Mouse (Mus musculus) layer of hippocampus, postnatal 25 days (tissue): ENCODE results near the gene Rasa1. TPM values are rescaled to one million over a fixed set of nuclear protein-coding genes. Genes with fewer than 3 reads are reported as not detected.
A peak's percentile ranks its signal among the peaks of the same experiment; 100 is the strongest.

Experiments
- DNase-seq, 2 experiments: peaks; one replicate each; pipeline ENCODE4 v3.0.0; 2022; ENCODE audit warnings: mixed read lengths in 2 of 2, low spot score in 1 of 2; ENCODE audit errors: extremely low spot score in 1 of 2
- total RNA-seq, 2 experiments: library from RNA; stranded (reverse); gene quantifications; 2 replicates each; pipeline ENCODE4 v1.2.3; 2021

Rasa1 gene
- total RNA-seq = 10 to 100 TPM; 60.2 to 79.1 TPM

DNA sequence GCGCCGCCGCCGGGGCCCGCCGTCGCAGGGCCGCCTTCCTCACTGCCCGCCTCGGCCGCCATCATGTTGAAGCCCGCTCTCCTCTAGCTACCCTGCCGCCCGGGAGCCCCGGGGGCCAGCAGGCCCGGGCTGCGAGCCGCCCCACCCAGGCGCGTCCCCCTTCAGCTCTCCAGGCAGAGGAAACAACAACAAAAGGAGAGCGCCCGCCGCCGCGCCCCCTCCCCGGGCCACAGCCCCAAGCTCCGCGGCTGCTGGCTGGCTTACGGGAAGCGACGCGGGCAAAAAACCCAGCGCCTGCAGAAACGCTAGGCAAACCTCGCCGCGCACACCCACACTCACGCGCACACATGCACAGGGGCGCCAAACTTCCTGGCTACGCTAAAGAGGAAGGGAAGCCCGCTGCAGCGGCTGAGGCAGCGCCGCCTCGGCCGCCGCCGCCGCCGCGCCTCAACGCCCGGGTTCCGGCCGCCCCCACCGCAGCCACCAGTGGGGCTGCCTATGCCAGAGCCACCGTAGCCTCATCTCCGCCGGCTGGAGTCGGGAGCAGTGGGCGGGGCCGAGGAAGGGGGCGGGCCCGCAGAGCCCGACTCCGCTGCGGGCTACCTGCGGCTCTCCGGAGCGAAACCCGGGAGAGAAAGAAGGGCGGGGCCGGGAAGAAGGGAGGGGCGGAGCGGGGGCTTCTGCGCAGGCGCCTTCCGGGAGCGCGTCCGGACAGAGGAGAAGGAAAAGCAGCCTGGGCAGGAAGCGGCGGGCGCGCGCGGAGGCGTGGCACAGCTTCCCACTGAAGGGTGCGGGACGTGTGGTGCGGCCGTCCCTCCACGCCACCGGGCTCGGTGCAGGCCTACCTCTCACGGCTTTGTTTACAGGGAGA, at the start of gene Rasa1:
Gene Rasa1 (minus strand): TSS at position 288 of the 871 bp plus-strand sequence.
- DNase-seq = peak; percentile 85 to 89

DNA sequence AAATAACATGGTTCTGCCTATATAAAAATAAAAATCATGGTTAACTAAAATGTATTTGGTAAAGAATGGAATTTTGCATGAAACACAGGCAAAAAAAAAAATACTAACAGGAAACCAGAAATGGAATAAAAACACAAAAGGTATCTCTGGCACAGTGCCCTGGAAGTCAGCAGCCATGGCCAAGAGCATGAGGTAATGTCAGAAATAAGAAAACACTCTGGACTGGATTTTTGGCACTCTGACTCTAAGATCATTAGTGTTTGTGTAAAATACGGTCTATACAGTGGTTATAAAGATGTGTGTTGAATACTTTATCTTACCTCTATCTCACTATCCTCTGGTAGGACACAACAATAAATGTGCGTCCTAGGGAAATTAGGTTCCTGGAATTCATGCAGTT, 22.6 kb upstream of the Rasa1 start:
- no peak for DNase-seq

DNA sequence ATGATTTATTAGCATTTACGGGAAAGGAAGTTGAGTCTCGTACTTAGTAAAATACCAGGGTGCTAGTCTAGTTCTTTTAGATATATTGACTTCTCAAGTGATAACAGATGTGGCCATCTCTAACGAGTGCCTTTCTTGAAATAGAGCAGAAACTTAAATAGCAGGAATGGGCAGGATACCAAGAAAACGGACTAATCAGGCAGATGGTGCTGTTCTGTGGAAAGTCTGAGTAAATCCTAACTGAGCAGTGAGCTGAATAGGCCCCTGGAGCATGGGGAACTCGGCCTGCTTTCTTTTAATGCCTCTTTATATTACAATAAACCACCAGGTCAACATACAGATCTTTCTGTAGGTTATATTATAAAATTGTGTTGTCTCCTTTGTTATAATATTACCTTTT, 22.0 kb upstream of the Rasa1 start:
- no peak for DNase-seq

DNA sequence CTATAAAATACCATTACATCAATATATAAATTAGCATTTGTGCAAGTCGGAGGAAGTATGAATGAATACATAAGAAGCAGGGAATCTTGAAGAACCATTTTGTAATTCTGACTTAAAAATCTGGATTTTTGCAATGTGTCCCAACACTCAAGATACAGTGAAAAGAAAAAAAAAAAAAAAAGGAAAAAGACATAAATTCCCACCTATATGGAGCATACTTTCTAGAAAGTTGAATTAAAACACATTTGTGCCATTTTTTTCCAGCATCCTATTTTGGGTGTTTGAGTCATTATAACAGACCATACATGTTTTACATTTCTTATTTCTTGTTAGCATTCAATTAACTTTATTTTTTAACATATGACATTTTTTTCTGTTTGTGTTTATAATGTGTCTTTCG, 21.6 kb upstream of the Rasa1 start:
- DNase-seq = no peak

DNA sequence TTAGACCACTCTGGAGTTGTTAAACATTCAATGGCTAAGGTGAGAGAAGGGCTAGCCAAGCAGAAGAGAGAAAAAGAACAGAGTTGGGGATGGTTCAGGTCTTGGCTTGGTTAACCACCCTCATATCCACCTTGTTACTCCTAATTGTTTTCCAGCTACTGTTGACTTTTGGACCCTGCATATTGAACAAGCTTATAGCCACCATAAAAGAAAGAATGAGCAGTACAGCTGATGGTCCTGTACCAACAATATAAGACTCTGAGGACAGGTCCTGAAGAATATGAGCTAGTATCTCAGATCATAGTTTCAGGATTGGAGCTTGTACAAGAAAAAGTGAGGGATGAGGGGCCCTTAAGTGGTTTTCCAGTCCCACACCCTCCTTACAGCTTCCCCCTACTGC, 17.1 kb upstream of the Rasa1 start:
- DNase-seq = no peak

DNA sequence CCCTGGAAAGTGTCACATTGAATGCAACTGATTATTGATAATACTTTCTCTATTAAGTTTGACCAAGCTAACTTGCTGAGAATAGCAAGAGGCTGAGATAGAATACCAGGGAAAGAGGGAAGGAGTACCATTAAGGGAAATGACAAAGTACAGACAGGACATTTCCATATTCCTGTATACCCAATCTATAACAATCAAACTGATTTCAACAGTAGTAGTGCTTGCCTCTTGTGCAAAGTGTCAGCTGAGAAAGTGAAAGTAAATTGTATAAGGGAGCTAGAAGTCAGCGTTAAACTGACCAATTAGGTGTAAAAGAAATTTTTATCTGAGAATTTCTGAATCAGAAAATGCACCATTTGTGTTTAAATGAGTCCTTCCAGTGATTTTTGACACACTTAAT, 1.7 kb upstream of the Rasa1 start:
- DNase-seq = no peak

DNA sequence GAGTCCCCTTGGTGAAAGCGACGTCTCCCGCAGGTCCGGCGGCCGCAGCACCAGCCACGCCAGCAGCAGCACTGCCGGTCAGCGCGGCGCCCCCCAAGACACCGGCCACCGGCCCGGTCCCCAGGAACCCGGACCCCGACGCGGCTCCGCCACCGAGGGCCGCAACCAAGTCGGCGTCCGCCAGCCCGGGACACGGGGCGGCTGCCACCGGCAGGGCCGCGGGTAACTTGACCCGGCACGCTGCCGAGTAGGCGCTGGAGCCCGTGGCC, 422 bp downstream of the Rasa1 start:
- no peak for DNase-seq

DNA sequence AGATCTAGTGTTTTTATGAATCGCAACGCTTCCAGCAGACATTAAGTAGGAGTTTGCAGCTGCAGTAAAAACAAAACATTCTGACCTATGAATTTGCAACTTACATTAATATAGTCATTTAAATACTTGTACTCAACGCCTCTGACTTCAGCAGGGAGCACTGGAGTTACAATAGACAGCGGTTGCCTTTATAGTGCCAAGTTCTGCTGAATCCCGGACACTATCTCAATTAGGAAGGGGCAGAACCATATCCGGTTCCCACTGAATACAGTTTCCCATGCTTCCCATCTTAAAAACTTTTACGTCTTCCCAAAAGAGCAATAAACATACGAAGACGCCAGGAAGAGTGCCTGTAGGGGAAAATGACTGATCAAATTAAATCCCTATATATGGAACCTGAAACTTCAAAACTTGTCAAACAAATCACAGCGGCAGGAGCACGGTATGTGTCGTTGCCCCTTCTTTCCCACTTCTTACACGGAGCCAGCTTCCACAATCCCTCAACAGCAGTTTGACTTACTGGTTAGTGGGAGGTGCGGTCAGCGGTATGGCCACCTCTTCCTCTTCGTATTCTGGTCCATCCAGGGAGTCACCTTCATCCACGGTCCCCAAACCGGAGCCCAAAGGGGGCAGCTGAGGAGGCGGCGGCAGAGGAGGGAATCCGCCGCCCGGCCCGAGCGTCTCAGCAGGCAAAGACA, 905 bp downstream of the Rasa1 start:
- peak in 1 of 2 experiments; percentile 25 for DNase-seq

DNA sequence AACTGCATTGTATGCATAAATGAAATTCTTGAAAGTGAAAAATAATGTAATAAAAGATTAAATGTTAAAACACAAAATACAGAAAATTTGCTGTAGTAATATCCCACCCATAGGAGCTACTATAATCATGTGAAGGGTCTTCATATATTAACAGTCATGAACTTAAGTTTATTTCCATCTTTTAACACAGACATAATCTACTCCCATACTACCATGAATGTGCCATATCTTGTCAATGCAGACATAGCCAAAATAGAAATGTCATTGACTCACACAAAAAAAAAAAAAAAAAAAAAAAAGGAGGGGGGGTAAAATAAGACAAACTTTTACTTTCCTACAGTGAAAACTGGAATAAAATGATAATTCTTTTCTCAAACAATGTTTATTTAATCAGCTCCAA, 6.3 kb downstream of the Rasa1 start:
- no peak for DNase-seq

DNA sequence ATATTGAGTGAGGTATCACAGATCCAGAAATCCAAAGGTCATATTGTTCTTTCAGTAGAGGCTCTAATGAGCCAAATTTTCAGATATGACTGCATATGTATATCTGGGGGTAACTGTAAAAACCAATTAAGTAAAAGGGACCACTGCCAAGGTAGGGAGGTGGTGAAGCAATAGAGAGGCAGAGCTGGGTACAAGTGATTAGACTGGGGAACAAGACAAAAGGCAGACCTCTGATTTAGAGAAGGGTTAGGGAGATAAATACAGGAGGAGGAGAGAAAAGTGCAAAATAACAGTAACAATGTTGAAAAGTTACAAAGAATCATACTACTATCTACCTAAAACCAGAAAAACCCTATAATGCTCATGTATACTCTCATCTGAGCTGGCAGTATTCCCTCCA, 10.0 kb downstream of the Rasa1 start:
- no peak for DNase-seq

DNA sequence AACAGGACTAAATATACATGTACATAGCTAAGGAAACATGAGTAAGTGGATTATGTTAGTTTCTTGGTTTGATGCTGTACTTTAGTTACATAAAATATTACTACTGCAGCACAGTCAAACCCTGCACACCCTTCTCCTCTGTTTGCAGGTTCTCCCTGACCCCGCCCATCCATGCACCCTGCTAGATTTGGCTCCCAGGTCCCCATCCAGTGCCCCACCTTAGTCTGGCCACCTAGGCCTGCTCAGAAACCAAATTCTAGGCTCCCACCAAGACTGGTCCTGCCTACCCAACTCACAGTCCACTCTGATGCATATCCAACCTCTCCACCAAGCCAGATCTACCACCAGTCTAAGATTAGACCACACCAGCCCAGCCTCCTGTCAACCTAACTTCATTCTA, 14.4 kb downstream of the Rasa1 start:
- no peak for DNase-seq

DNA sequence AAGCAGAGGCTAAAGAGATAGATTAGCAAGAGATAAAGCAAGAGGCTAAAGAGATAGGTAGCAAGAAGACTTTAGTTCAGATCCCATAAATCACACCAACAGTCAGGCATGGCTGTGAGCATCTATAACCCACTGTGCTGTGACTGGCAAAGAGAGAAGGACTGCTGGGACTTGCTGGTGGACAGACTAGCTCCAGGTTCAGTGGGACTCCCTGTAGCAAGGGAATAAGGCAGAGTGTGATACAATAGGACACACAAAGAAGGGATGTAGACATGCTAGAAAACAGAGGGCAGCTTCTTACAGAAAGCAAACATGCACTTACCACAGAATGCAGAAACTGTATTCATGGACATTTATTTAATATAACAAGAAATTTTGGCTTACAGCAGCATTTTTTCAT, 15.1 kb downstream of the Rasa1 start:
- no peak for DNase-seq

DNA sequence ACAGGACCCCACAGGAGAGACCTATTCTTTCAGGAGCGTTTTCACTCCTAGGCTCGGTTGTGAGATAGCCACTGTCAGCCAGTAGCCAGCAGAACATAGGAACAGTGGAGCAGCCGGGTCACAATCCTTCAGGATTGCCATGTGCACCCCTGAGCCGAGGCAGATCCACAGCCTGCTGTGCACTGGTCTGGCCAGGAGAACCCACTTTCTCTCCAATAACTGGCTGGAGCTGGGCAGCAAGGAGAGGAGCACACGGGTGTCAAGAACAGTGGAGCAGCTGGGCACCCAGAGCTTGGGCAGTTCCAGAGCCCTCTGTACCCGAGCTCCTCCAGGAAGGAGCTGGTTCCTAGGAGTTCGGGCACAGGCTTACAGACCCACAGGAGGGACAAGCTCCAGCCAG, 50.2 kb downstream of the Rasa1 start:
- no peak for DNase-seq

DNA sequence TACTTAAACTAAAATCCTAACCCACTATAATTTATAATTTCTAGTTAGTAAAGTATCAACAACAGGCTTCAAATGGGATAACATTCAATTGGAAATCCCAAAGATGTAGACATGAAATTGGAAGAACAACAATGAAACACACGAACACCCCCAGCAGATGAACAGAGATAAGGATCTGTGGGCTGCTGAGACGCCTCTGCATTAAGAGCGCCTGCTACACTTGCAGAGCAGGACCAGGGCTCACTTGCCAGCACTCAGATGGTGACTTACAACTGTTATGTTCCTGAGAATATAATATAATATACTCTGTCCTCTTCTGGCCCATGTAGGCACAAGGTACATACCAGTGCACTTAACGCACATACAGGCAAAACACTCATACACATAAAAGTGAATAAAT, 70.3 kb downstream of the Rasa1 start:
- no peak for DNase-seq

DNA sequence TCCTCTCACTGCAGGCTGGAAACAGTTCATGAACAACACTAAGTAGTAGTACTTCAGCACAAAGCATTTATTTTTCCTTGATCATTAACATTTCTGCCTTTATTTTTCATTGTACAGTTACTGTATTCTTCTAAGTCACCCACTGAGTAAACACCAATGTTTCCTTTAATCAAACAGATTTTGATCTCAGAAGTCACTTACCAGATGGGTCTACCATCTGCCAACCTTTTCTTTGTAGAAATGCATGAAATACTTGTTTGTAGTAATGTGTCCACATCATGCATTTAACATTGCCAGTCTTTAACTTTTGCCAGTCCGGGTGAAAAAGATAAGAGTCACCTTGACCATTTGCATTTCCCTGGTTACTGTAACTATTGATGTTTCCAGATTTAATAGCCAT, 78.6 kb downstream of the Rasa1 start:
- no peak for DNase-seq

DNA sequence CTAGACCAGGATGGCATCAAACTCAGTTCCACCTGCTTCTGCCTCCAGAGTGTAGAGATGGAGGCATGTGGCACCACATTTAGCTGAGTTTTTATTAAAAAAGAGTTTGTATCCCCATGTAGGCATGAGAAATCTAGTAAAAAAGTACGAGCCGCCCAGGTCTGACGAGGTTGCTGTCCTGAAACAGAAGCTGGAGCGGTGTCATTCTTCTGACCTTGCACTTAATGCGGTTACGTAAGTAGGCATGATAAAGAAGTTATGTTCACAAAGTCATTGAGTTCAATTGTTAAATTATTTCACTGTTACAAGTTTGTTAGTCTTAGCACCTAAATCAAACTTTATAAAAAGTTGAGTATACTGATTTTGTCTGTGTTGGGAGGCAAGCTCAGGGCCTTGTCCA, 80.3 kb downstream of the Rasa1 start:
- no peak for DNase-seq

DNA sequence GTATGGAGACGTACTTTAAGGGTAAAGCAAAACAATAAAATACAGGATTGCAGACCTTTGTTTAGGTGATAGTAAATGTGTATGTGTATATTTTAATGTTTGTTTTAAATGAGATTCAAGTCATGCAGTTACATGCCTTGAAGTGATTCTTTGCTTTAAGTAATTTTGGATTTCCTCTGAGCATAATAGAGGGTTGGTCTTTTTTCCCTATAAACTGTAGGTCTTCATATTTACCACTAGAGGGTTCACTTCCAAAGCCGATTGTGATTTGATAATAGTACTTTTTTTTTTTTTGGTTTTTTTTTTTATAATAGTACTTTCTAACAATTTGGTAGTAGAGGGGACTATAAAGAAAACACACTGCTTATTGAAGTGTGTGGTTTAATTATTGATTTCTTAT, 81.4 kb downstream of the Rasa1 start:
- no peak for DNase-seq

DNA sequence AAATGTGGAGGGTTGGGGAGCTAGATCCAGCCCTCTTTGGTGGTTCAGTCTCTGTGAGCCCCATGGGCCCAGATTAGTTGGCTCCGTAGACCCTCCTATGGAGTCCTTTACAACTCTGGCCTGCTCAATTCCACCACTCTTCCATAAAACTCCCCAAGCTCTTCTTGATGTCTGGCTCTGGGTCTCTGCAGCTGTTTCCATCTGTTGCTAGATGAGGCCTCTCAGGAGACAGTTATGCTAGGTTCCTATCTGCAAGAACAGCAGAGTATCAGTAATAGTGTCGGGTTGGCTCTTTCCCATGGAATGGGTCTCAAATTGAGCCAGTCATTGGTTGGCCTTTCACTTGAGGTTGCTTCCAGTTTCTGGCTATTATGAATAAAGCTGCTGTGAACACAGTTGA, 97.7 kb downstream of the Rasa1 start:
- DNase-seq = no peak

DNA sequence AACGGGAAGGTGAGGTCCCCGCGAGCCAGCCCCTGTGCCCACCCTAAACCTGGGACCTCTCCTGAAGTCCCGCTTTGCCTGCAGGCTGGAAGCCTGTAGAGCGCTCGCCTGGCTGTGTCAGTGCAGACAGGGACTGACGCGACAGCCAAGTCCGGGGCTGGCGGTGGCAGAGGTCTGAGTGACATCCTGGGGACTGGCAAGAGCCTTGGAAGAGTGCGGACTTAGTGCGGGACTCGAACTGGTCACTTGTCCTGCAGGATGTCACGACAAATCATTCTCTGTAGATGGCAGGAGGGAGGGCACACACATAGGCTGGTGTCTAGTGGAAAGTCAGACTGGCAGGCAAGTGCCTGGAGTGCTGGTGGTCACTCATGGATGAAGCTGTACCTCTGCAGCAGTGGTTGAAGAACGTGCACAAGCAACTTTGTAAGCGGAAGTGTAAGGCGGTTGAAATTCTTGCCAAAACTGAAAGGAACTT, 99.2 kb downstream of the Rasa1 start:
- DNase-seq = no peak

DNA sequence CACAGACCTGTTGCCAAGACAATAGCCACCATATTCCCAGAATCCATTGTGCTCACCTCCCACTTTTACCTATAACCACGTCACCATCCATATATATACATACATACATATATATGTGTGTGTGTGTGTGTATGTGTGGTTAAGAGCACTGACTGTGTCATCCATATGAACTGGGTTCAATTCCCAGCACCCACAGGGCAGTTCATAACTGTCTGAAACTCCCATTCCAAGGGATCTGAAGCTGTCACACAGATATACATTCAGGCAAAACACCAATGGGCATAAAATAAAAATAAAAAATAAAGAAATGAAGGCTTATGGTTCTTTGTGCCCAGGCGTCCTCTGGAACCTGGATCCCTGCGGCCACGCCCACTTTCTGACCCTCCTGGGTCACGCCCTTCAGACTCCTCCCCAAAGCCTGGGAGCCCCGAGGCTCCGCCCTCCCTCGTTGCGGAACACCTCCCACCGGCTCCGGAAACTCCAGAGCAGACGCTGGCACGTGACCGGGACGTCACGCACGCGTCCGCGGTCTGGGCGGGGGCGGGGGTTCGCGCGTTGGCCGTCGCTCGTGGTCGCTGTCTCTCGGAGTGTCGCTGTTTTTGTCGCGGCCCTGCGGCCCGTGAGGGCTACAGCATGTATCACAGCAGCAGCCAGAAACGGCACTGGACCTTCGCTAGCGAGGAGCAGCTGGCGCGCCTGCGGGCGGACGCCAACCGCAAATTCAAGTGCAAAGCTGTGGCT, 99.9 kb downstream of the Rasa1 start, which contains the start of gene Ccnh:
Gene Ccnh (plus strand): TSS at position 506 of the 741 bp plus-strand sequence.
- peak; percentile 85 to 90 for DNase-seq
